Mouse (Mus musculus) kidney, embryonic 15.5 days (tissue): ENCODE data around the gene Setx. TPM values are rescaled to one million over a fixed set of nuclear protein-coding genes. Genes with fewer than 3 reads are reported as not detected.

Experiments
- ATAC-seq: fragments of 200-750 bp; cut with Nextera tagmentation; replicated peaks from 2 replicates; pipeline ENCODE4 v1.8.0; 2017; ENCODE audit warnings: moderate TSS enrichment; ENCODE audit not compliant: low FRiP score
- H3K27ac ChIP-seq: fragments of 300-500 bp; sonication (generic); 2 replicates; pipeline ENCODE4 v1.5.1; 2015; ENCODE audit warnings: mild to moderate bottlenecking, inconsistent platforms
- H3K27me3 ChIP-seq: fragments of 300-500 bp; sonication (generic); 2 replicates; pipeline ENCODE4 v1.6.1; 2015; ENCODE audit warnings: inconsistent platforms
- H3K36me3 ChIP-seq: fragments of 300-500 bp; sonication (generic); 2 replicates; pipeline ENCODE4 v1.6.1; 2015; ENCODE audit warnings: inconsistent platforms
- H3K4me1 ChIP-seq: fragments of 300-500 bp; sonication (generic); 2 replicates; pipeline ENCODE4 v1.6.1; 2015; ENCODE audit warnings: inconsistent platforms
- H3K4me2 ChIP-seq: fragments of 300-500 bp; sonication (generic); 2 replicates; pipeline ENCODE4 v1.6.1; 2015; ENCODE audit warnings: moderate library complexity, mild to moderate bottlenecking, inconsistent platforms
- H3K4me3 ChIP-seq: fragments of 300-500 bp; sonication (generic); replicated peaks from 2 replicates; pipeline ENCODE4 v1.5.1; 2015; ENCODE audit warnings: mild to moderate bottlenecking, inconsistent platforms
- H3K9ac ChIP-seq: fragments of 300-500 bp; sonication (generic); 2 replicates; pipeline ENCODE4 v1.6.1; 2015; ENCODE audit warnings: mild to moderate bottlenecking, inconsistent platforms
- H3K9me3 ChIP-seq: fragments of 300-500 bp; sonication (generic); replicated peaks from 2 replicates; pipeline ENCODE4 v1.6.1; 2016; ENCODE audit warnings: inconsistent platforms
- WGBS: fragments of 180-500 bp; shearing (Covaris S2); methylation state at CpG from one replicate; pipeline ENCODE4 v1.1.7; 2015; ENCODE audit warnings: mixed read lengths; 5-methylcytosine and 5-hydroxymethylcytosine counted together
- polyA plus RNA-seq: library from polyadenylated mRNA; unstranded; fragments of >200 nt; fragmentation: Nextera tagmentation; extraction: Ambion mirVana; gene quantifications from 2 replicates; pipeline ENCODE4 v1.2.1, GENCODE M21; 2015

Gene Setx
- polyA plus RNA-seq, 1 experiment from 2014 or later = 8.2 TPM

GRCm38 (mm10) chr2:29179810-29180209, 55.8 kb downstream of the Setx start:
- no peak overlapping the region for H3K27ac ChIP-seq
- H3K4me3 ChIP-seq = no peak overlapping the region
- no peak for ATAC-seq
- H3K9me3 ChIP-seq = no peaks in the 10 kb centered on the region
- peaks cover 68% of the 10 kb centered on the region for H3K36me3 ChIP-seq
- H3K4me2 ChIP-seq = no peak overlapping the region
- no peak overlapping the region for H3K9ac ChIP-seq
- H3K27me3 ChIP-seq = no peaks in the 10 kb centered on the region
- WGBS = 89% methylated on average over 4 of the region's 4 CpGs
- H3K4me1 ChIP-seq = 0 out of 2 replicates have a peak, but pooled peaks cover 4% of the 10 kb centered on the region

DNA sequence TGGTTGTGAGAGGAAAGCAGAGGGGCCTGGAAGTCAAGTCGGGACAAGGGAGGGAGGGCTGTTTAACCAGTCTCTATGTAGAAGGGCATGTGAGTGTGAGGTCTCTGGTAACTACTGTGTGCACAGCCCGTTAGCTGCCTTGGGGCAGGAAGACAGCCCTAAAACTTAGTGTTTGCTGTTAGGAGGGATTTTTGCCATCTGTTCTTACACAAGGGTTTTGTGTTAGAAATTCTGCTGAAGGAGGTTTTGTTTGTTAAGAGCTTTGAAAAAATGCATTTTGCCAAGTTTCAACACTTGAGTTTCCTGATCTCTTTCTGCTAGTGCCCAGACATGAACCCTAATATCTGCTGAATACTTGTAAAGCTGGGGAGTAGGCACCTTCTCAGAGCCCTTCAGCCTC, 57.1 kb downstream of the Setx start:
- ATAC-seq = no peak
- 0 out of 2 replicates have a peak, but pooled peaks cover 4% of the 10 kb centered on the region for H3K4me1 ChIP-seq
- no peak overlapping the region for H3K4me3 ChIP-seq
- H3K27ac ChIP-seq = no peak overlapping the region
- no peak overlapping the region for H3K9ac ChIP-seq
- 83% methylated on average over 2 of the region's 2 CpGs for WGBS
- no peaks in the 10 kb centered on the region for H3K9me3 ChIP-seq
- no peaks in the 10 kb centered on the region for H3K27me3 ChIP-seq
- peaks cover 57% of the 10 kb centered on the region for H3K36me3 ChIP-seq
- no peak overlapping the region for H3K4me2 ChIP-seq

- 53% methylated on average over 6 of the region's 6 CpGs for WGBS
- 0 out of 2 replicates have a peak, but pooled peaks cover 4% of the 10 kb centered on the region for H3K4me1 ChIP-seq
- H3K9ac ChIP-seq = no peak overlapping the region
- no peak overlapping the region for H3K4me2 ChIP-seq
- no peak for ATAC-seq
- no peaks in the 10 kb centered on the region for H3K27me3 ChIP-seq
- peaks cover 35% of the 10 kb centered on the region for H3K36me3 ChIP-seq
- H3K4me3 ChIP-seq = no peak overlapping the region
- no peak overlapping the region for H3K27ac ChIP-seq
- H3K9me3 ChIP-seq = no peaks in the 10 kb centered on the region
These were observed 59.4 kb downstream of the Setx start for GRCm38 (mm10) chr2:29183266-29183924.

DNA sequence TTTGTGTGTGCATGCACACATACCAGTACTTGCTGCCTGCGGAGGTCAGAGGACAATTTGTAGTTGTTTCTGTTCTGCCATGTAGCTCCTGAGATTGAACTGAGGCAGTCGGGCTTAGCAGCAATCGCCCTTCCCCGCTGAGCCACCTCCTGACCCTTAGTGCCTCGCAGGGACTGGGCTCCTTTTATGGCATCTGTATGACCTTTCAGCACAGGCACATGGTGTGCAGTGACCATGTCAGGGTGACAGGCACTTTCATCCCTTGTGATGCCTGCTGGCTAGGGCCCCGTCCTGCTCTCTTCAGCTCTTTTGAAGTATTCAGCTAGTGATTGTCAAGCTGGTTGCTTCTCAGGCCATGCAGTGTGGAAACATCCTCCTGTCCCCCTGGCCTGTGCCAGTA, 62.2 kb downstream of the Setx start:
- H3K9ac ChIP-seq = no peak overlapping the region
- H3K4me3 ChIP-seq = no peak overlapping the region
- H3K36me3 ChIP-seq = peaks cover 7% of the 10 kb centered on the region
- ATAC-seq = no peak
- peaks cover 6% of the 10 kb centered on the region; the same call in 1 of the 2 replicates for H3K4me1 ChIP-seq
- H3K9me3 ChIP-seq = no peaks in the 10 kb centered on the region
- no peak overlapping the region for H3K27ac ChIP-seq
- no peak overlapping the region for H3K4me2 ChIP-seq
- WGBS = 39% methylated on average over 6 of the region's 6 CpGs
- H3K27me3 ChIP-seq = 0 out of 2 replicates have a peak, but pooled peaks cover 3% of the 10 kb centered on the region

DNA sequence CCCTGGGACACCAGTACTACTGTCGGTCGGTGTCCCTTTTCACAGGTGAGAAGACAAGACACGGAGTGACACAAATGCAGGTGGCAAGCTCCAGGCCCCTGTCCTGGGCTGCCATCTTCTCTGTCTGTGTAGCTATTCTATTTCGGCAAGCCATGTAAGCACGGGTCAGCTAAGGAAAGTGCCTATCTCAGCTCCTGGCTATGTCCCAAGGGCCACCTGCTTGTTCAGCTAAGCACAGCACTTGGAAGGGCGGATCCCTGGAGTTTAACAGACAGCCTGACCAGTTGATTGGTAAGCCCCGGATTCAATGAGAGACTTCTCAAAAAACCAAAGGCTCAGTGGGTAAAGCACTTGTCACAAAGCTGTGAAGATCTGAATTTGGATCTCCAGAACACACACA, 66.4 kb downstream of the Setx start:
- Histone ChIP-seq H3K27ac (no peak overlapping the region), H3K4me2 (no peak overlapping the region), H3K4me1 (peaks cover 25% of the 10 kb centered on the region), H3K9ac (no peak overlapping the region), H3K4me3 (no peak overlapping the region), H3K9me3 (no peaks in the 10 kb centered on the region), H3K27me3 (peaks cover 25% of the 10 kb centered on the region), H3K36me3 (no peaks in the 10 kb centered on the region)
- WGBS = 83% methylated on average over 7 of the region's 7 CpGs
- ATAC-seq = no peak

DNA sequence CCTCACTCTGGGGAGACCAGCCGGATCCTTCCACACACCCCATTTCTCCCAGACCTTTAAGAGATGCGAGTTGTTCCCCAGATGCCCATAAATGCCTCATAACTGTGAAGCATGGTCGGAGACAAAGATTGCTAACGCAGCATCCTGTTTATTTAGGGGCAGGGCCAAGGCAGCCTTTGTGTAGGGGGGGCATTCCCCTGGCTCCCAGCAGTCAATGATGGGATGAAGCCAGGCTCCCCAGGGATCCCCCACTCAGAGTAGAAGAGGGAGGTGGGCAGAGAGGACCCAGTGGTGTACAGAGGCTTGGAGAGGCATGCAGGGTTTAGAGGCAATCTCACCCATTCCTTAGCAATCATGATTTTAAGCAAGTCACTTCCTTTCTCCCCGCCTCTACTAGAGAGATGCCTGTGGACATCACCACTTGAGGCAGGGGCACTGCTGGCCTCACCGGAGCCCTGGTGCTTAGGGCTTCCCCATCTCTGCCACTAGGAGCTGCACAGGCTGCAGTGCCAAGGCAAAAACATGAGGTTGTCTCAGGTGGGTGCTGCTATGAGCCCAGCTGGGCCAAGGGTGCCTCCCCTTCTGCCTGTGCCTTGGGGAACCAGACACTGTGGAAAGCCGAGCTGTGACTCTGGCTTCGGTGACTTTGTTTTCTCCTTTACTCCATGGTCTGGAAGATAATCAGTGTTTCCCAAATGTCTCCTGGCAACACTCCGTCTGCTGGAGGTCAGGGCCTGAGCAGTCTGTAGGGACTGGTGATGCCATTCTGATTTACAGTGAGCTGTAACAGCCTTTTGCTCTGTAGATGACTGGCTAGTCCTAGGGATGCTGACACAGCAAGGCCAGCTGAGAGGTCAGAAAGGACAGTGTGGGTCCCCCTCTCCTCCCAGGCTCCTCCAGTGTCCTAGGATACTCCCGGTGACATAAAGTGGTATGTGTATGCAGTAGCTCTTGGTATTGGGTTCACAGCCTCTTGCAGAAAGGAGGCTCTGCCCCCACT, 67.5 kb downstream of the Setx start:
- Histone ChIP-seq H3K9me3 (no peaks in the 10 kb centered on the region), H3K36me3 (no peaks in the 10 kb centered on the region), H3K27me3 (peaks cover 36% of the 10 kb centered on the region), H3K9ac (no peak overlapping the region), H3K27ac (no peak overlapping the region), H3K4me1 (peaks cover 27% of the 10 kb centered on the region), H3K4me2 (no peak overlapping the region), H3K4me3 (no peak overlapping the region)
- 49% methylated on average over 10 of the region's 10 CpGs for WGBS
- no peak for ATAC-seq

DNA sequence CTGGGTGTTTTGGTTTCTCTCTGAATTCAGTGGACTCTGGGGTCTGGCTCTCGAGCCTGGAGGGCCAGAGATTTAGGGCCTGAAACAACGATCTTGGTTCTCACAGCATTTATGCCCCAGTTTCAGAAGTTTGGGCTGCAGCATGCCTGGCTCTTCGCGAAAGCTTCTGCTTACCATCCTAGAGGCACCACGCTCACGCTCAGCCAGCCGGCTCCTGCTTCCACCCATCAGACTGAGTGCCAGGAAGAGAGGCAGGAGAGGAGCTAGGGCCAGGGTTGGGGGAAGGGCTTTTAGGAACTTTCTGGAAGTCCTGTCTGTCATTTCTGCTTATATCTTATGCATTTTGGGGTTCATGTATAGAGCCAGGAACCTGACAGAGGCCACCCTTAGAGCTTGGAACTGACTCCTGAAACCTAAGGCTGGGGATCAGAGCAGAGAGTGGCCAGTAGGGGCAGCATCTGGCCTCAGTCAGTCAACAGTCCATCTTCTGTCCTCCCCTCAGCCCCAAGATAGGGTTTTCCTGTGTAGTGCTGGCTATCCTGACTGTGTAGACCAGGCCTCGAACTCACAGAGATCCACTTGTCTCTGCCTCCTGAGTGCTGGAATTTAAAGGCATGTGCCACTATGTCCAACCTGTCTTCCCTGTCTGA, 68.8 kb downstream of the Setx start:
- H3K36me3 ChIP-seq = no peaks in the 10 kb centered on the region
- no peak overlapping the region for H3K4me3 ChIP-seq
- no peak overlapping the region for H3K27ac ChIP-seq
- no peak overlapping the region for H3K4me2 ChIP-seq
- H3K9me3 ChIP-seq = no peaks in the 10 kb centered on the region
- peaks cover 27% of the 10 kb centered on the region for H3K4me1 ChIP-seq
- H3K27me3 ChIP-seq = peaks cover 47% of the 10 kb centered on the region
- ATAC-seq = no peak
- no peak overlapping the region for H3K9ac ChIP-seq
- 76% methylated on average over 8 of the region's 8 CpGs for WGBS

DNA sequence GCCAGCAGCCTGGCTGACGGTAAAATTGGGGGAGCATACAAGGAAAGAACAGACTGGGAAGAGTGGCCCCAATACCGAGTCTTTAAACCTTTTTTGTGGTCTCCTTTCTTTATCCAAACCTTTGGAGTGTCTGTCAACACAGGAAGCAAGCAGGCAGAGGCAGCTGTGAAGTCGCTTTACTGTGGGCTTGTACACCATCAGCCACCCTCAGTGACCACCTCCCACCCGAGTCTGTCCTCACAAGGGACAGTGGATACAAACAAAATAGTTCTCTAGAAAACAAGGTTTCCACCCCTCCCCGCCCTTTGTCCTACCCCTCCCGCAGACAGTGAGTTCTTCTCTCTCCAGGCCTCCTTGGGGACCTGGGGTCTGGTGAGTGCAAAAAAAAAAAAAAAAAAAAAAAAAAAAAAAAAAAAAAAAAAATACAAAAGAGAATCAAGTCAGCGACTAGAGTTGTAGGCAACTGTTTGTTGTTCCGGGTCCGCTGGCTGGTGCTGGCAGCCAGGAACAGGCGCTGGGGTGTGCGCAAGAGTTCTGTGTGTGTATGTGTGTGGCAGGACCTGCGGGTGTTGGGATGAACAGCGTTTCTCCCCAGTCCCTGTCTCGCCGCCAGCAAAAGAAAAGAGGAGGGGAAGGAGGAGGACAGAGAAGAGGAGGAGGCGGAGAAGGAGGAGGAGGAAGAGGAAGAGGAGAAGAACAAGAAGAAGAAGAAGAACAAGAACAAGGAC, 70.0 kb downstream of the Setx start:
- no peak for ATAC-seq
- Histone ChIP-seq H3K4me3 (peak overlapping the region; percentile 52), H3K27ac (no peak overlapping the region), H3K4me1 (peaks cover 27% of the 10 kb centered on the region), H3K9me3 (no peaks in the 10 kb centered on the region), H3K9ac (no peak overlapping the region), H3K4me2 (peak overlapping the region; percentile 99), H3K36me3 (no peaks in the 10 kb centered on the region), H3K27me3 (peaks cover 58% of the 10 kb centered on the region)
- WGBS = 23% methylated on average over 16 of the region's 16 CpGs

DNA sequence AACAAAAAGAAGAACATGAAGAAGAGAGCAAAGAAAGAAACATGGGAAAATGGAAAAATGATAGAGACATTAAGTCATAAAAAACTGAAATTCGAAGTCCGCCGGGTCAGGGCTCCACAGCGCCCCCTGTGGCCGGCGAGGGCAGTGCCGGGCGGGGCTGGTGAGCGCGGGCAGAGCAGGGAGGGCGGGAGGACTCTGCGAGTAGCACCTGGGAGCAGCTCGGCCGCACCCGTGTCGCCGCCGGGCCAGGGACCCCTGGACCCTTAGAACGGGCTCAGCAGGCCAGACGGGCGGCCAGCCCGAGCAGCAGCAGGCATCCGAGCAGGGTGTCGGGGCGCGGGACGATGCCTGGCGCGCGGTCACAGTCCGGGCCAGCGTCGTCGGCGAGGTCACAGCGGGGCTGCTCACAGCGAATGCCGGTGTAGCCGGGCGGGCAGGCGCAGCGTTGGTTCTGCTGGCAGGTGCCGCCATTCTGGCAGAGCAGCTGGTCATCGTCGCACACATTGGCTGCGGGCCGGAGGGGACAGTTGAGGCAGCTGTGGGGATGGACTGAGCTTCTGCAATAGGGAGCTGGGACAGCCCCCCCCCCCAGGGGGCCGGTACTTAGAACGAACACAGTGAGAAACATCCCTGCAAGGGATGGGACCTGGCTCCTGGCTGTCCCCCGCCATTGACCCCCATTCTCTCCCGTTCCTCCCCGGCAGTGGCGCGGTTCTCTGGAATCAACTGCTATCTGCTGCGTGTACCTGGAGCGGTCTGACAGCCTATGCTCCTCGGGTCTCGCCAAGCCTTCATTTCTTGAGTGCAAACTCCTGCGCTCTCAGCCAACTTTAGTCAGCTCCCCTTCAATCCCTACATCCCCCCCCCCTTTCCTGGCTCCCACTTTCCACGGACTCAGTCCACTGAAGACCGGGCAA, 70.8 kb downstream of the Setx start:
- no peak overlapping the region for H3K27ac ChIP-seq
- H3K4me2 ChIP-seq = peak overlapping the region; percentile 99
- ATAC-seq = peak; percentile 50; the same call in 1 of the 2 replicates
- WGBS = 1% methylated on average over 60 of the region's 61 CpGs
- peak overlapping the region; percentile 52 for H3K4me3 ChIP-seq
- H3K27me3 ChIP-seq = peaks cover 59% of the 10 kb centered on the region
- H3K36me3 ChIP-seq = no peaks in the 10 kb centered on the region
- no peaks in the 10 kb centered on the region for H3K9me3 ChIP-seq
- peaks cover 27% of the 10 kb centered on the region for H3K4me1 ChIP-seq
- peak overlapping the region; percentile 42 for H3K9ac ChIP-seq

- Histone ChIP-seq H3K27ac (no peak overlapping the region), H3K9ac (no peak overlapping the region), H3K36me3 (no peaks in the 10 kb centered on the region), H3K4me3 (no peak overlapping the region), H3K4me2 (no peak overlapping the region), H3K27me3 (peaks cover 65% of the 10 kb centered on the region), H3K4me1 (peaks cover 18% of the 10 kb centered on the region), H3K9me3 (no peaks in the 10 kb centered on the region)
- WGBS = 66% methylated on average over 12 of the region's 12 CpGs
- ATAC-seq = no peak
These were observed 72.9 kb downstream of the Setx start for GRCm38 (mm10) chr2:29196844-29197243.

GRCm38 (mm10) chr2:29198446-29198845, 74.5 kb downstream of the Setx start:
- Histone ChIP-seq H3K9ac (no peak overlapping the region), H3K4me3 (no peak overlapping the region), H3K27me3 (peaks cover 64% of the 10 kb centered on the region), H3K4me2 (no peak overlapping the region), H3K9me3 (no peaks in the 10 kb centered on the region), H3K27ac (no peak overlapping the region), H3K36me3 (no peaks in the 10 kb centered on the region), H3K4me1 (peaks cover 13% of the 10 kb centered on the region)
- WGBS = 79% methylated on average over 5 of the region's 5 CpGs
- no peak for ATAC-seq
